Mouse (Mus musculus) left cerebral cortex, adult 9 months (tissue): Measurements from ENCODE around the gene Fgfr2.

Source experiments
- DNase-seq, 2 experiments: peaks; one replicate each; pipeline ENCODE4 v3.0.0; 2022; ENCODE audit warnings: low spot score in 2 of 2

The Fgfr2 gene

GRCm38 (mm10) chr7:130260060-130260459, 2863.1 kb downstream of the Fgfr2 start:
- no peak for DNase-seq

DNA sequence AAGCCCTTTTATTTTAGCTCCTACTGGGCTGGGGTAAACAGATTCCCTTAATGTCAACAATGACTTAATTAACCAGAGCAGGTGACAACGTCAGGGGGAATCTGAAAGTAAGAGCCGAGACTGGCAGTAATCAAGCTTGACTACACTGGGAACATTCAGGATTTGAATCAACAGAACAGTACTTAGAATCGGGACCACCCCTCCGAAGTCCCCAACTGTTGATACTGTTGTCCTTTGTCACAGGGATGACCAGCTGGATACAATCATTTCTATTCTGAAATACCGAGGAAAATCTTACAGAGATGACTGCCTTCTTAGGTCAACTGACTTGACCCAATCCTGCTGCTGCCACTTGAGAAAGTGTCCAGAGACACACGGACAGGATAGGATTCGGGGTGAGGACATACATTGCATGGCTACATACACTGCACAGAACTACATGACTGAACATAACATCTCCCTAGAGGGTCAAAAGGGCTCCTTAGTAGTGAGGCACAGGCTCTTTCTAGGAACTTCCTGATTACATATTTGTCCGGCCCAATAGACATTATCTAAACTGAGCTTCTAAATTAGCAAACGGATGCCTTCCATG, 2864.3 kb downstream of the Fgfr2 start:
- DNase-seq: no peak

- no peak for DNase-seq
Measured at GRCm38 (mm10) chr7:130257991-130258703, 2865.0 kb downstream of the Fgfr2 start.

DNA sequence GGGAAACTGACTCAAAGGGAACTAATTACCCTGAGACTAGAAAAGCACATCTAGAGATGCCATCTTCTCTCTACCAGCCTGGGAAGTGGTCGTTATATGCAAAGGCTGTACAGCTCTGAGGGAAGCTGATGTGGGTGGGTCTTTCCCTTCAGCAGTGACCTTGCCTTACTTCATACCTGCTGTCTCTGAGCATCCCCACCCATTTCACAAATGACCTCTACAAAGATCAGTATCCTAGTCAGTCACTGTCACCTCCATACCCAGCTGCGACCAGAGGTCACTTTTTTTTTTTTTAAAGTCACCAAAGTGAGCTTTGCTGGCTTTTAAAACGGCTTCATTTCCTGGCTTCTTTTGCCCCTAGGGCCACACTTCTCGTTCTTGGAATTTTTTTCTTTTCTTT, 2869.9 kb downstream of the Fgfr2 start:
- no peak for DNase-seq

DNA sequence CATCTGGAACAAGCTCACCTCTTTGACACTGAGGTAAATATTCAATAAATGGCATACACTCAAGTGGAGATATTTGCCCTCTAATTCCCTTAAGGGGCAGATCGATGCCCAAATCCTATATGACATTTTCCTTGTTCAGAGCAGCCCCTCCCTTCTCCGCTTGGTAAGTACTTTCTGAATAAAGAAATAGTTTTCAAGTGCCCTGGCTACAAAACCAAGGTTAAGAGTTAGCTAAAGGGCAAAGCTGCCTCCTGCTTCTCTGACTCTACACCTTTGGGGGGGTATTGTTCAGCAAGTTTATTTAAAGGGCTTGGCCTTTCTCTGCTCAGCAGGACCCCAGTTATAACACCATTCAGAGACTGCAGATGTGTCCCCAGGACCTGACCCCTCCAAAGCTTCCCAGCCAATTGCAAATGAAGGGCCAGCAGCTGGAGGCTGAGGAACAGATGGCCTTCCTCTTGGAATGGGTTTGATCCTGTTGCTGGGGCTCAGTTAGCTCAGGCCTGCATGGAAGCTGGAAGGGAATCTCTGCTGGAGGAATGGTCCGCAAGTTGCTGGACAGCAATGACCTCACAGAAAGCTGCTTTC, 2871.1 kb downstream of the Fgfr2 start:
- DNase-seq: no peak

GRCm38 (mm10) chr7:130250994-130251393, 2872.2 kb downstream of the Fgfr2 start:
- no peak for DNase-seq

GRCm38 (mm10) chr7:130248403-130248802, 2874.7 kb downstream of the Fgfr2 start:
- no peak for DNase-seq

GRCm38 (mm10) chr7:130247831-130248230, 2875.3 kb downstream of the Fgfr2 start:
- no peak for DNase-seq

GRCm38 (mm10) chr7:130246483-130246882, 2876.7 kb downstream of the Fgfr2 start:
- no peak for DNase-seq

DNA sequence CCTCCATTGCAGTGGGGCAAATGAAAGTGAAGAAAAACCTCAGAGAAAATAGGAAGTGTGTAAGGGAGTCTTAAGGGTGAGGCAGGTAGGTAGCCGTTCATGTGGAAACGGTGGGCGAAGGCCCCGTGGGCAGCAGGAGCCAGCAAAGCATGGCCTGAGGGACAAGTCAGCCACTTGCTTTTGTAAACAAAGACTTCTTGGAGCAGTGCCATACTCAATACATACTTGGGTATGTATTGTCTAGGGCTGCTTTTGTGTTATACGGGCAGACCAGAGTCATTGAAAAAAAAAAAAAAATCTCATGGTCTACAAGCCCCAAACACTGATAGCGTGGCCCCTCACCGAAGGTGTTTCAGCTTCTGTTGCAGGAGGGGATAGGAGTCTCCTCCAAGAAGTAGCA, 2878.6 kb downstream of the Fgfr2 start:
- DNase-seq: no peak

DNA sequence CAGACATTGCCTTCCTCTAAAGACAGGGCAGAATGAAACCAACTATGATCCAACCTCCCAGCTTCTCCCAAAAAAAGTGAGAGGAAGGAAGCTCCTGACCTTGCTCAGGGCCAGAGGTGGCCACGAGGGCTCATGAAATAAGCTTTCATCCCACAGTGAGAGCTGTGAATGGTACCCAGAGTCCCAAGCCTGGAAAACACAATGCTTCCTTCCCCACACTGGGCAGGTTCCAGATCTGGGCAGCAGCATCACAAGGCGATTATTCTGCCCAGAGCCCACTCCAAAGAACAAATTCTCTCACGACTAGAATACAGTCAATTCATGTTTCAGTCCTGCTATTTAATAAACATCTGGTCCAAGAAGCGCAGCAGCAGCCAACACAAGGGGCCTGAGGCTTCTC, 2879.3 kb downstream of the Fgfr2 start:
- DNase-seq: peak in 1 of 2 experiments; percentile 42

DNA sequence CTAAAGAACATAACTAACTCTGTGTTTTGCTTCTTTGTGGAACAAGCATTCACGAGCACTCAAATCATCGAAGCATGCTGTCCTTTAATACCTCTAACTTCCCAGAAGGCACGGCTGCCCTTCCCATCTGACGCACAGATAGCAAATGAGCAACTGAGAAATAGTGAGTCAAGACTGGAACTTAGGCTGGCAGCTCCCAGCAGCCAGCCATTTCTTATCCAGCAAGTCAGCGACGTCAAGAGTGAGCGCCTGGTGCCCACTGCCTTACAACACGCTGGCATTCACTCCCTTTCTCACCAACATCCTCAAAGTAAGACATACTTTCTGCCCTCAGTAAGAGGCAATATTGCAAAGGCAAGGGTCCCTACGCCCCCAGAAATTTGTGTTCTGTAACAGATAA, 2883.0 kb downstream of the Fgfr2 start:
- DNase-seq: no peak

DNA sequence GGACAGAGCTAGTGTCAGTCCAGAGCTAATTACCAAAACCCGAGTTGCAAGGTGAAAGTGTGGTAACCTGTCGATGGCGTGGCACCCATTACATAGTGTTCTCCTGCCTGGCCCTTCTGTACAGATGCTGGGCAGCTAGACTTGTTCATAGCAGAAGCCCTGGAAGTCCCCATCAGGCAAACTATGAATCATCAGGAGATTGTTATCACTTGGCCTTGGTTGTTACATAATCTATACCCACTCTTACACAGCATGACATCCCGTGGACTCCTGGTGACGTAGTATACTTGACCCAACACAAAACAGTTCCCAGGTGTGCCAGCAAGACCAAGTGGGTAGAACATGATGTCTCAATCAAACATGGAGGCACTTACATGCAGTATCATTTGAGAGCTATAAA, 2885.9 kb downstream of the Fgfr2 start:
- DNase-seq: no peak

- no peak for DNase-seq
Measured at GRCm38 (mm10) chr7:130233777-130234176, 2889.4 kb downstream of the Fgfr2 start.

DNA sequence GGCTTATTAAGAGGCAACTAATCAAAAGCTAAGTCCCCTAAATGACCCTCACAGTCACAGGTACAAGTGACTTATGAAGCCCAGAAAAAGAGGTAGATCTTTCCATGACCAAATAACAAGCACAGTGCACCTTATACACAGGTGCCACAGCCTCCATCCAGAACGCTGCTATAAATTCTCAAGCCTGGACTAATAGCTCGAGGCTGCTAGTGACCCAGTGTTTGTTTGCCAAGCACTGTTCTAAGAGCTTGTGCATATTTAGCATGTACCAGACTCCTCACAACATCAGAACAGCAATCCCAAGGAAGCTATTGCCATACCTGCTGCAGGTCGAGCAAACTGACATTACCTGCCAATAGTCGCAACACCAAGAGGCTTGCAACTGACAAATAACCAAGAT, 2893.1 kb downstream of the Fgfr2 start:
- DNase-seq: no peak

- no peak for DNase-seq
Measured at GRCm38 (mm10) chr7:130225227-130225626, 2897.9 kb downstream of the Fgfr2 start.

DNA sequence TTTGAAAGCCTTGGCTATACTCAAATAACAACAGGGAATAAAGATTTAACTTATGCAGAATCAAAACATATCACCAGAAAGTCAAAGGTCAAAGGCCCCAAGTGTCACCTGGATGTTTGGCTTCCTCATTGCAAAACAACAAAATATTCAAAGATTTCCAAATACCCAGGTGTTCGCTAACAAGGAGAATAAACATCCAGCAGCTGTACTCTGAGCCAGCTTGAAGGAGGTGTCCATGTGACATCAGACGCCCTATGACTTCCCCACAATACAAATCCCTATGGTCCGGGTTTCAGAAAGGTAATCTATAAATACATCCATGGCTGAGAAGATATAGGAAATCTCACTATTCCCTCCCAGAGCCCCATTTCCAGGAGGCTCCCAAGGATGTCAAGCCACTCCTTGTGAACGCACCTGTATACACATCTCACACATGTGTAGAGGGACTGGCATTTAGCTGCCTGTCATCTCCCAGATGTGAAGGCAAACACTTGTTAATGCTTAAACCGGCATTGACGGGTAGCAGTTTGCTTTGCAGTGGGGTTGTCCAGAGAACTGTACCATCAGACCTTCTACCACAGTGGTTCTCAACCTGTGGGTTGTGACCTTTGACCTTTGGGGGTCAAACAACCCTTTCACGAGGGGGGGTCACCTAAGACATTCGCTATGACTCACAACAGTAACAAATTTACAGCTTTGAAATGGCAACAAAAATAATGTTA, 2900.4 kb downstream of the Fgfr2 start:
- no peak for DNase-seq

DNA sequence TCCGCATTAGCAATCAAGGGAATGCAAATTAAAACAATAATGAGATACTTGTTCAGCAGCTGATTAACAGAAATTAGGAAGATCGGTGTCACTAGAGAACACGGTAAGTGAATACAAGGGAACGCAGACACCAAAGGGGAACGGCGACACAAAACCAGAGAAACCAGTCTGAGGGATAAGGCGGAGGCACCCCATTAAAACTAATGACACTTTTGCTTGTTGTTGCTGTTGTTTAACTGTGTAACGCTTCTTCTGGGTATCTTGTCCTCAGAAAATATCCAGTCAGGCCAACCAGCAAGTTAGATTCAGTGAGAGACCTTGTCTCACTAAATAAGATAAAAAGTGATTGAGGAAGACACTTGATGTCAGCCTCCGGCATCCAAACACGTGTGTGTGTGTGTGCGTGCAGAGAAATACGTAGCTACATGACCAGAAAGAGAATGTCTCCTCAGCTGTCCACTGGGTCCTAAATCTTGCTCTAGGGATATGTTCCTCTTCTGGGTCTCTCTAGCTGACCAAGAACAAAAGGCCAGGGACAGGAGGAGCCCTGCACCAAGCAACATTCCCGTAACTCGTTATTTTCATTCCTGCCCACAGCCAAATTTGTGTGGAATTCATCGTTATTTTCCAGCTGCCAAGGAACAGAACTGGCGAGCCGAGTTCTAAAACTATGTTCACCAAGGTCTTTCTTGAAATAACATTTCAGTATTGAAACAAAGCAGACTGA, 2901.3 kb downstream of the Fgfr2 start:
- DNase-seq: no peak

DNA sequence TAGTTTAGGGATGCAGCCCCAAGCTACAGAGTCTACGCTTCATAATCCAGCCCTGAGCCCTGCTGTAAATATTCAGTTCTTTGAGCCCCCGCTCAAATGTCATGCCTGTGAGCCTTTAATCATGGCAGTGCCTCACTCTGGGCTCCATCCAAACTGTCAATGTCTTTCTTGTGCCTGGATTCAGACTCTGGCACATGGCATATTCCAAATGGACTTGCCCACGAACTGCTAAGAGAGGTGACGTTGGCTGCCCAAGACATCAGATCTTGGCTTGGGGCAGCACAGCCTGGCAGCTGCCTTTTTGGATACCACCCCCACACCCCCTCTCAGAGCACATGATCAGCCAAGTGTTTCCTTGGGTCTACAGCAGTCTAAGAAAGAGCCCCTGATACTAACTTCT, 2902.5 kb downstream of the Fgfr2 start:
- no peak for DNase-seq

DNA sequence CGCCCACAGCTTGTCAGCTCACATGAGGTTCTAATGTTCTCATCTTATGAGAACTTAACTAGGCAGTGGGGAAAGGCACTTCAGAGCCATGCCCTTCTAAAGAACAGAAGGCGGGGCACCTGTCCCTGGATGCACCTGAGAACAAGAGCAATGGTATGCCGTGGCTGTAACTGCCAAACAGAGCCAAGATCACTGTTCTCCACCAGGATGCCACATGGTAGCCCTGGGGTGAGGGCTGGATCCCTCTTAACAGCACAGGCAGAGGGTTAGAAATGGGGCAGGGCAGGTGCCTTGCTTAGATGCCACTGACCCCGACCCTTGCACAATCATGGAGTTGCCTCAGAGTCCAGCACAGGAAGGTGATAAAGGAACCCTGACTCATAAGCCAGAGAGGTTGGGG, 2903.3 kb downstream of the Fgfr2 start:
- no peak for DNase-seq

DNA sequence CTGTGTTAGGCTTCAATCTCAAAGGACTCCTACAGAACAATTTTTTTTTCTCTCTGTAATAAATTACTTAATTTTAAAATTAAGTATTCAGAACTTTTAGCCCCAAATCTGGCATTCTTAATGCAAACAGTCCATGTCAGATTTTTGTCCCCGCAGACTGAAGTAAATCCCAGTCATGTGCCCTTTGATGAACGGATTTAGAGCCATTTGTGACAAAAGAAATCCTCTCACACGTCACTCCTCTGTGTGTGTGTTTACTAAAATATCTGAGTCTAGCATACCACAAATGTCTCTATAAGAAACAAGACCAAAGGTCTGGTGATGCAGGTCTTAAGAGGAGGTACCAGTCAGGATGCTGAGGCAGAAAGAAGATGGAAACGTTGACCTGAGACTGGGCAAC, 2906.9 kb downstream of the Fgfr2 start:
- no peak for DNase-seq
